Mouse (Mus musculus): ENCODE measurements around the gene Cfap300. TPM values are rescaled to one million over a fixed set of nuclear protein-coding genes. Genes with fewer than 3 reads are reported as not detected.
A peak's percentile ranks its signal among the peaks of the same experiment; 100 is the strongest.

The Cfap300 gene
- total RNA-seq (2022) = under 1 TPM in 1 of 4 experiments, not detected in 3; 0.39 TPM

- DNase-seq (ENCODE audit: low spot score in 2 of 2) = peak; percentile 95 to 96
Measured at GRCm38 (mm10) chr9:8042338-8043043, at the start of gene Cfap300. Gene Cfap300, minus strand, starts transcription at chr9:8042823.

GRCm38 (mm10) chr9:8078882-8079281 is 36.3 kb upstream of the Cfap300 start:
- no peak for DNase-seq (ENCODE audit: low spot score in 2 of 2)

DNA sequence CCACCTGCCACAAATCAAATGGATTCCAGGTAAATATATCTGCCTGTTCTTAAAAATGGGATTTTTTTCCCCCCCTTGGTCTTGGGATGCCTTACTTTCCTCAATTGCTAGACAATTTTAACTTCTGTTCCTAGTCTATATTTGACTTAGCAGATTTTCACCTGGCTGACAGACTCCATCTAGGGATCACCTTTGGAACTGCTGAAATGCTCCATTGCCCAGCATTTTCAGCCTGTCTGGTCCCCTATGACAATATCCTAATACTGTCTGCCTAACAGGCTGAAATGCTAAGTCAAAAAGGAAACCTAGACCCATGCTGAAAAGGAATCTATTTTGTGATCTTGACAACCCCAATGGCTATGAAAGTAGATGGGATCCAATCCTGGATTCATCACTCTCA is 31.7 kb upstream of the Cfap300 start:
- DNase-seq (ENCODE audit: low spot score in 2 of 2) = no peak

DNA sequence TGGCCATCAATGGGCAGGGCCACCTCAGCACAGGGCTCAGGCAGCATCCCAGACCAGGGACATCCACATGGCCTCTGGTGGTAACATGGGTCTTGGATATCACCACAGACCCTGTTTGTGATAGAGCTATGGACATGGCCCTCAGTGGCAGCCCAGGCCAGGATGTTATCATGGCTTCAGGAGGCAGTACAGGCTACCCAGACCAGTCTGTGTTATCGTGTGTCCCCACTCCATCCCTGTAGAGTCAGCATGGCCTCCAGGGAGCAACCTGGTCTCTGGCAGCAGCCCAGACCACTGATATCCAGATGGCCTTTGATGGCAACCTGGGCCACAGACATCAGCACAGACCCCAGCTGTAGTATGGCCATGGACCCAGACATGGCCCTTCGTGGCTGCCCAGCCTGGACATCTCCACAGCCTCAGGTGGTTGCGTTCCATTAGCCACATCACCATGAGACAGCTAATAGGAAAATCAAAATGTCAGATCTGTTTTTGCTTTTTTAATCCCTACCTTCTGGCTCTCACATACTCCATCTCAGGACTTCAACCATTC is 30.7 kb upstream of the Cfap300 start:
- no peak for DNase-seq (ENCODE audit: low spot score in 2 of 2)

GRCm38 (mm10) chr9:8059636-8060035 is 17.0 kb upstream of the Cfap300 start:
- no peak for DNase-seq (ENCODE audit: low spot score in 2 of 2)

- no peak for DNase-seq (ENCODE audit: low spot score in 2 of 2)
Measured at GRCm38 (mm10) chr9:8054831-8055230, 12.2 kb upstream of the Cfap300 start.

GRCm38 (mm10) chr9:8043044-8043387 is 393 bp upstream of the Cfap300 start:
- no peak for DNase-seq (ENCODE audit: low spot score in 2 of 2)

DNA sequence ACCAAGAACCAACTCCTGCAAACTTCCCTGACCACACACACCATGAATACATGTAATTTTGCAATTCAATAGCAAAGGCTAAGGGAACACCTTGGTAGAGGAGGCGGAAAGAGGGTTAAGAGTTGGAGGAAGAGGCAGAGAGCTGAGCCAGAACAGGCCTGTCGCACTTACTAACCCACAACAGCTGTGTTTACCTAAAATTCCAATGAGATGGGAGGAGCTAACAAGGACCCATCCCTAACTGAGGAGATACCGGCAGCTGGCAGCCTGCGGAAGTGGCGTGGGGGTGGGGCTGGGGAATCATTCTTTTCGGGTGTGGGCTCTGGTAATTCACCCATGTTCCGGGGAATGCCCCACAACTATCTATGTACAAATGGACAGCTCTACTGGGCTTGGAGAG is 7.1 kb downstream of the Cfap300 start:
- no peak for DNase-seq (ENCODE audit: low spot score in 2 of 2)

- DNase-seq (ENCODE audit: low spot score in 2 of 2) = no peak
Measured at GRCm38 (mm10) chr9:8035091-8035490, 7.5 kb downstream of the Cfap300 start.

- DNase-seq (ENCODE audit: low spot score in 2 of 2) = no peak
Measured at GRCm38 (mm10) chr9:8034143-8034542, 8.5 kb downstream of the Cfap300 start.

GRCm38 (mm10) chr9:8032847-8033246 is 9.8 kb downstream of the Cfap300 start:
- DNase-seq (ENCODE audit: low spot score in 2 of 2) = no peak

DNA sequence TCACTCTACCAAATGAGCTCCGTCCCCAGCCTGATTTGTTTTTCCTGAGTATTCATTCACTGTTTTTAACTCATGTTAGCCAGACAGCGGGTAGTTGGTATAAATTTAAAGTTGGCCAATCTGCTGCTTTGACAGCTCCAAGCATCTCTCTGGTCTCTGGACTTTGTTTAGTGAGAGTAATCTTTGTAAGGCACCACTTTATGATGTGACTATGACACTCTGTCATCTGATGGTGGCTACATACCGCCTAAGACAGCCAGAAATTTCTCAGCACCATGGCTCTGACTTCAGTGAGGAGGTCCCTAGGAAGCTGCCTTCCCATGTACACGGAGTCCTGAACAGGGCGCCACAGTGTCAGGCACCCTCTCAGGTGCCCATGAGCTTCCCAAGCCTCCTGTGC is 24.0 kb downstream of the Cfap300 start:
- no peak for DNase-seq (ENCODE audit: low spot score in 2 of 2)

DNA sequence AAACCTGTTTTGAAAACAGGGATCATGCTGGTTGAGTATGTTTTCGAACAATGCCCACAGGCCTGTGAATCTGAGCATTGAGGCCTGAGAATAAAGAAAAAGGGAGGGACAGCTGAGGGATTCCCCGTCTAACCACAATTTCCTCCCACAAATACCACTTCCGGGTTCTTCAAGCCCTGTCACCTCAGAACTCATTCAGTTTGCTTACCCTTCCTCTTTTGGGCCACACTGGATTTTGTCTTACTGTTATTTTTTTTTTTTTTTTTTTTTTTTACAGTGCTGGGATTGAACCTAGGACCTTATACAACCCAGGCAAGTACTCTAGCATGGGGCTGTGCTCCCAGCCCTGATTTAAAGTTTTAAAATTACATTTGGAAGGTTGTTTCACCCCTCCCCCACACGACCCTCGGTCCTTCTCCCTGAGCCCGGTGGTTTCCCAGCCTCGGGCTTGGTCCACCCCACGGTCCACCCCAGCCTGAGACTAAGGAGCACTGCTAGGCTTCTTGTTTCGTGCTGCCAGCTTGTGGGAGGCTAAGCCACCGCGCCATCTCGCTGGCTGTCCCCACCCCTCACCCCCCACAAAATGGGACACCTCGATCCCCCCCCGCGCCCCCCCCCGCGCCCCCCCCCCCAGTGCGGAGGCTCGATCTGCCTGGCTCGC is 25.2 kb downstream of the Cfap300 start:
- no peak for DNase-seq (ENCODE audit: low spot score in 2 of 2)

DNA sequence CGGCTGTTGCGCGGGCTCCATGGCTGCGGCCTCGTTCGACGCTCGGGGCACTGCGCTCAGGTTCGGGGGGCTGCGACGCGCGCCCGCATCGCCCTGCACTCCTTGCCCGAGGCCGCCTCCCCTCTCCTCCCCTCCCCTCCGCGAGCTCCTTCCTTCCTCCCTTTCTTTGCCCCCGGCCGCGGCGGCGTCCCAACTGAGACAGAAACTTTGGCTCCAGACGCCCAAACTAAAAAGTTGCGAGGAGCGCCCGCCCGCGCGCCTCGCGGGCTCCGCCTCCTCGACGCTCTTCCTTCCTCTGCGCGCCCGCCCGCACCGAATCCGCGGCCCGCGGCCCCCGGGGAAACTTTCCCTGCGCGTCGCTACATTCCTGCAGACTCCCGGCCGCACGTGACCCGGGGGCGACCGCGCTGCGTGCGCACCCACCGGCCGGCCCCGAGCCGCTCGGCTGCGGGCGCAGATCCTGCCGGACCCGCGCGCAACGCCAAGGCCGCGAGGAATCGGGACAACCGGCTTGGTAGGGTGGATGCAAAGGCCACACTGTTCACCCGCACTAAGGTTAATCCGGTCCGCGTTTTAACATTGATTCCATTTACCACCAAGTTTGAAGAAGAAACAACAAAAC is 38.1 kb downstream of the Cfap300 start, which contains the start of gene Yap1:
Gene Yap1, minus strand, starts transcription at position 227 of the 622 bp plus-strand sequence.
- DNase-seq (ENCODE audit: low spot score in 2 of 2) = peak; percentile 86 to 88

DNA sequence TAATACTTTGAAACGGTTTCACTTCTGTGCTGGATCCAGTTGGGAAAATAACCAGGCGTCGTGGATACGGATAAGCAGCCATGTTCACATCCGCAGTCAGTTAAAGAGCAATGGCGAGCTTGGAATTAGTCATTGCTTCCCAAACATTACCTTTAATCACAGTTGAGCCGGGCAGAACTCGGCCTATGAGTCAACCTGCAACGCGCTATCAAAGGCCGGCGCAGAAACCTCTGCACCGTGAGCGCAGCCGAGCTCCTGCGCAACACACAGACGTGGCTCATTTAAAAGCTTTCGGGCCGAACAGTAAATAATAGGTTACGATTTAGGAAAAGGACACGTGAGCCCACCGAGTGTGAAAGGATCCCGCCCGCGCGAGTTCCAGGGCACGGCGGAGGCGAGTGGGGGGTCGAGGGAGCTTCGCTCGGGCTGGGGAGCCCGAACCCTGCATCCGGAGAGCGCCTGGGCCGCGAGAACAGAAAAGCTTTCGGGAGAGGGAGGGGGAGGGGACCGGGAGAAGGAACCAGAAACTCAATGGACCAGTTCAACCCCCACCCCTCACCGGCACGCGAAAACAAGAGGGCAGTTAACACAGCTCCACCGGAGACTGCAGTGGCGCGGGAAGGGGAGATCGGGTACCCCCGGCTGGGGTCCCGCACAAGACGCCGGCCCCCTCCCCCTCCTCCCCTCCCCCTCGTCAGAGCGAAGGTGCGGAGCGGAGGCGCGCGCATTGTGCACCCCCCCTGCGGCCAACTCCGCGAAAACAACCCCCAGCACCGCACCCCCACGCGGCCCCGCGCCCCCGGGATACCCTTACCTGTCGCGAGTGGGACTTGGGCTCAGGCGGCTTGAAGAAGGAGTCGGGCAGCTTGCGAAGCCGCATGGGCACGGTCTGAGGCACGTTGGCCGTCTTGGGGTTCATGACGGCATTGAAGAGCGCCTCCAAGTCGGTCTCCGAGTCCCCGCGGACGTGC is 39.0 kb downstream of the Cfap300 start:
- peak; percentile 40 to 41 for DNase-seq (ENCODE audit: low spot score in 2 of 2)

DNA sequence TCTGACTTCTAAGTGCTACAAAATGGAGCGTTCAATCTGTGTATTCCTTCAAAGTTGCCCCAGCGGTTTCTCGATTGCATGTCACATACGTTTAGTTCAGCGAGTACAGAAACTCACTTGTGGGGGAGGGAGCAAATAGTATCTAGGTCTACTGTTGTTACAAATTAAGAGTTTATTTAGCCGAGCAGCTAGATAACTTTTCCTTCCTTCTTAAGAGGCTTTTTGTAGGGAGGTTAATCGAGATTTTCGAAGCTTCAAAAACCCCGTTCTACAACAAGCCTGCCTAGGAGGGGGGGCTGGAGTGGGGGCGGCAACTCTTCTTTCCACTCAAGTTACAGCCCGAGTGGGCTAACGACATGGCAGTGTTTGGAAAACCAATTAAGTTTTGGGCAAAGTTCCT is 39.8 kb downstream of the Cfap300 start:
- no peak for DNase-seq (ENCODE audit: low spot score in 2 of 2)

- peak; percentile 10 to 30 for DNase-seq (ENCODE audit: low spot score in 2 of 2)
Measured at GRCm38 (mm10) chr9:8001352-8001751, 41.3 kb downstream of the Cfap300 start.

DNA sequence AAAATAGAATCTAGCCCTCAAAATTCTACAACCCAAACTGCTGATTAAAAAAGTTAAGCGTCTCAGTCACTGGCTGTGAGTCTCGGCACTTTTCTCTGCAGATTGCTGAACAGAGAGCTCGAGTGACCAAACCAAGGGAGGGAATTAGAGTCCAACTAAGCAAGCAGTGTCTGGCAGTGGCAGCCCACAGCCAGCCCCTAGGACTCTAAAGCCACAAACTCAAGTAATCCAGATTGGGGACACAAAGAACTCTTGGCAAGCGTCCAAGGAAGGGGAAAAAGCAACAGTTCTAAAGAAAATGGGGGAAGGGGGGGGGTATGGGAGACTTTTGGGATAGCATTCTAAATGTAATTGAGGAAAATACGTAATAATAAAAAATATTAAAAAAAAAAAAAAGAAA is 48.3 kb downstream of the Cfap300 start:
- no peak for DNase-seq (ENCODE audit: low spot score in 2 of 2)

- no peak for DNase-seq (ENCODE audit: low spot score in 2 of 2)
Measured at GRCm38 (mm10) chr9:7992651-7993050, 50.0 kb downstream of the Cfap300 start.

GRCm38 (mm10) chr9:7990897-7991296 is 51.7 kb downstream of the Cfap300 start:
- no peak for DNase-seq (ENCODE audit: low spot score in 2 of 2)

- DNase-seq (ENCODE audit: low spot score in 2 of 2) = no peak
Measured at GRCm38 (mm10) chr9:7987119-7987518, 55.5 kb downstream of the Cfap300 start.

Data from gastrocnemius, adult 8-10 months (tissue).